Mouse (Mus musculus): Measurements from ENCODE around the gene Gpx6.

Gene Gpx6

GRCm38 (mm10) chr13:21326191-21326590, 14.3 kb downstream of the Gpx6 start:
- no peak for DNase-seq

DNA sequence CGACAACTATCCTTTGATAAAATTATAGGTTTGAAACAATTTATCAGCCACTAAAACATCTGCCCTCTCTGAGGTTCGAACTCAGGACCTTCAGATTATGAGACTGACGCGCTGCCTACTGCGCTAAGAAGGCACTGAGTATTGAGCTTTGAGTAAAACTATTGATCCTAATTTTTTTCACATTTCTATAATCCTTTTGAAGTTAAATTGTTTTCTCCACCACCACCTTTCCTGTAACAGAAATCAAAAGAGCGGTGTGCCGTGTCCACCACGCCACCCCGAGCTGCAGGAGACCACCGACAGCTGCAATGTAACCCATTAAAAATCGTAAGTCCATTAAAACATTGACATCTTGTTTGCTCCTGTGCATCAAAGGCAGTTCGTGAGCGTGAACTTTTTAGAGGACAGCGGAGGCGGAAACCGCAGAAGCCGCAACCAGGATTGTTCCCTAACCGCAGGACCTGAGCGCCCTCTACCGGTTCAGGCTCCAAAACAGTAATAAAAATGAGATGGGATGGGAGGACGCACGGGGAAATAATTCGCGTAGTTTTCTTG, 14.8 kb downstream of the Gpx6 start:
- peak; percentile 87 for DNase-seq

DNA sequence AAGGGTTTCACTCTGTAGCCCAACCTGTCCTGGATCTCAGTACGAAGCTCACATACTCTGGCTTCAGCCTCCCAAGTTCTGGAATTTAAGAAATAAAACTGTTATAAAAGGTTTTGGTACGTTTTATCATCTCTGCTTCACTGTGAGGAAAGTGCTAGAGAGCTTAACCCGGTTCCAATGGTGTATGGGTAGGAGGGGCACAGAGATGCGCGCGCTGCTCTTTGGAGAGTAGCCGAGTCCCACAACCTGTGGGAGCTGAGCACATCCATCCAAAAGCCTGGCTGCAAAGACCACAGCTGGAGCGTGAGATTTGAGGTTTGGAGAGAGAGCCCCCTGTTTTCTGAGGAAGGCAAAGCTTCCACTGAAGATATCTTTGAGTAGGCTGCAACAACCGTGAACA, 15.5 kb downstream of the Gpx6 start:
- DNase-seq: peak; percentile 8

DNA sequence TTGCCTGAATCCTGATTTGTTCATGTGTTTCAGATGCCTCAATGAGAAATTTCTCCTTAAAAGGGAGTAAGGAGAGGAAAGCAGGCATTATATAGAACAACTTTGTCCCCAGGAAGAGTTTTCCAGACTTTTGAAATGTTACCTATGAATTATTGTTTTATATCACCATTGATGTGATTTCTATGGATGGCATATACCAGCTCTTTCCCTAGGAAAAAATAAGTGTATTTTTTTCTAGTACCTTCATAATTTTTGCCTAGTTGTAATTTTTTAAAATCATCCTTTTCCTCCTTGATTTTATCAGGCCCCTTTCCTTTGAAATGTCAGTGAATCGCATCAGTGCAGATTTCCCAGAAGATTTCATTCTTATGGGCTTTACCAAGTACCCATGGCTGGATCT, 34.7 kb downstream of the Gpx6 start, which contains the start of gene Olfr1367:
Olfr1367 (plus strand) TSS at position 301 of the 400 bp plus-strand sequence.
- DNase-seq: no peak

- no peak for DNase-seq
Measured at GRCm38 (mm10) chr13:21350593-21350992, 38.7 kb downstream of the Gpx6 start.

DNA sequence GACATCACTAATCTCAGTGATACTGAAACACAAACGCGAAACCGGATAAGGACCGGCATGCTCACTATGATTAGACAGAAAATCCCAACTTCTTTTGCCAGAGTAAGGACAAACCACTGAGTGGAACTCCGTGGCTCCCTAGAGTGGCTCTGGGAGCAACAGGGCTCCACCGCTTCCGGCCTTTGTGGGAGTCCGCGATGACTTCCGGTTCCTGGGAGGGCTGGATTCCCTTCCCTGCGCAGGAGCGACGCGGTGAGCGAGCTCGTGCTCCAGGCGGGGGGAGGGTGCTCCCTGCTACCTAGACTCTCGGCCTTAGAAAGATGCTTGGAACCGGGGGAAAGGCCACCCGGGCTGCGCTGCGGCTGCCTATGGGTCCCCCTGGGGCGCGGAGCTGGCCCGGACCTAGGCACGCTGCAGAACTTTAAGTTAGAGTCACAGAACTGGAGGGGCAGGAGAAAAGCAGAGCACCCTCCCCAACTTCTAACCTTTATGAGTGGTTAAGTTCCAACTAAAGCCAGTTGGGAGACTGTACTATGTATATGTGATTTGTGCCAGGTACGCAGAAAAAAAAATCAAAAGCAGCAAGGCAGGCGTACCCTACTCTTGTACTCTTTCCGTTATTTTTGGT, 50.8 kb downstream of the Gpx6 start, which contains the start of gene Zscan12:
Zscan12 (plus strand) TSS at position 200 of the 628 bp plus-strand sequence.
- DNase-seq: peak; percentile 84

GRCm38 (mm10) chr13:21363719-21364118, 51.8 kb downstream of the Gpx6 start:
- DNase-seq: no peak

DNA sequence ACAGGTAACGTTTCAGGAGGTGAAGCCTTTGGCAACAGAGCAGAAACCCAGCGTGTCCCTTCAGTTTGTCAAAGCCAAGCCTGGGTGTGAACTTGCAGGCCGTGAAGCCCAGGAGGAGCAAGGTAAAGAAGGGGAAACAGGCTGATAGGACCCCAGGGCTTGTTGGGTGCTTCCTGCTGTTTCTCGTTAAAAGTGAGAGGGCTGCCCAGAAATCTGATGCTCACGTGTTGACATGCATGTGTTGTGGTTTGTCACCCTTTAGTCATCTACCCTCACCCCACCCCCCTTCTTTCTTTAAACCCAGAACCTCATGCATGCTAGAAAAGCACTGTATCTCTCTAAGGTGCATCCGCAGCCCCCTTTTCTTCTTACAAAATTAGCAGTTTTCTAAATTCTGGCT, 54.7 kb downstream of the Gpx6 start:
- DNase-seq: no peak

All from right cerebral cortex, postnatal 14 days (tissue).